Mouse (Mus musculus): Measurements from ENCODE around the gene Rbm4b. TPM values are rescaled to one million over a fixed set of nuclear protein-coding genes. Genes with fewer than 3 reads are reported as not detected.

Gene Rbm4b
- polyA plus RNA-seq, 1 experiment: 5.3 TPM

DNA sequence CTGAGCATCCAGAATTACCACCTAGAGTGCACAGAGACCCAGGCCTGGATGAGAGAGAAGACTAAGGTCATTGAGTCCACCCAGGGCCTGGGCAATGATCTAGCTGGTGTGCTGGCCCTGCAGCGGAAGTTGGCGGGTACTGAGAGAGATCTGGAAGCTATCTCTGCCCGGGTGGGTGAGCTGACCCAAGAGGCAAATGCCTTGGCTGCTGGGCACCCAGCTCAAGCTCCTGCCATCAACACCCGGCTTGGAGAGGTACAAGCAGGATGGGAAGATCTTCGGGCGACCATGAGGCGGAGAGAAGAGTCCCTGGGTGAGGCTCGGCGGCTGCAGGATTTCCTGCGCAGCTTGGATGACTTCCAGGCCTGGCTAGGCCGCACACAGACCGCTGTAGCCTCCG lies 18.4 kb upstream of the Rbm4b start:
- no peak for TF ChIP-seq GATA1 (IDR thresholded peaks at IDR 0.05; ENCODE audit: low read length)

DNA sequence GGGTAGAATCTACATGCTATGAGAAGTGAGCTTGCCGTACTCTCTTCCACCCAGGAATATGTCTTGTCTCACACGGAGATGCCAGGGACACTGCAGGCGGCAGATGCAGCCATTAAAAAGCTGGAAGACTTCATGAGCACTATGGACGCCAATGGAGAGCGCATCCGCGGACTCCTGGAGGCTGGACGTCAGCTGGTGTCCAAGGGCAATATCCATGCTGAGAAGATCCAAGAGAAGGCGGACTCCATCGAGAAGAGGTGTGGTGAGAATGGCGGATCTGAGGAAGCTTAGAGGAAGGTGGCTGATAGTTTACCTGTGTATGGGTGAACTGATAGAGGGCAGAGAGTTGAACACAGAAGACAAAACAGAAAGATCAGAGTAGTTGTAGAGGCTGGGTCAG lies 17.2 kb upstream of the Rbm4b start:
- TF ChIP-seq GATA1 (IDR thresholded peaks at IDR 0.05; ENCODE audit: low read length): no peak

DNA sequence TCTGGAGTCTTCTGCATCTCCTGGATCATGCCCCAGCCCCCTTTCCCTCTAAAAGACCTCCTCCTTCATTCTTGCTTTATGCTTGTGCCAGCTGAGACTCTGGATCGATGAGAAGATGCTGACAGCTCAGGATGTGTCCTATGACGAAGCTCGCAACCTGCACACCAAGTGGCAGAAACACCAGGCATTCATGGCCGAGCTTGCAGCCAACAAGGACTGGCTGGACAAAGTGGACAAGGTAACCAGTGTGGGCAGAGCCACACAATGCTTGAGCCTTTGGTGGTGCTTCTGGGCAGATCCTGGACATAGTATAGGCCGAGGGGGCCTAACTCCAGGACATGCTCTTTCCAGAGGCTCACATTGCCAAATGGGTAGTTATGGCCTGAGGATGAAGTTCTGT lies 16.5 kb upstream of the Rbm4b start:
- TF ChIP-seq GATA1 (IDR thresholded peaks at IDR 0.05; ENCODE audit: low read length): no peak

DNA sequence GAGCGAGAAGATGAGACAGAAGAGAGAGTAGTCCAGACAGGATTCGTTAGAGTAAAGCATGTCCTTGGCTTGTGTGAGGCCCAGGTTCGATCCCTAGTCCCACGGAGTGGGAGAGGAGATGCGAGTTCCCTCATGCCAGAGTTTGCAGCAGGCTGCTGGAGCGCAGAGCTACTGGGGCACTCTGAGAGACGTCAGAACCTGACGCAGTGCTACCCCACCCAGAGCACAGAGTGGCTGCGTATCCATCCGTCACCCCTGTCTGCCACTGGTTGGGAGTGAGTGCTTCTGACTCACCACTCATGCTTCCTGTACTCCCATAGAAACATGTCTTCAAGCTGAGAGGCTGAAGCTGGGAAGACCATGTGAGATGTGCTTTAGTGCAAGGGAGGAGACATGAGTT lies 14.8 kb upstream of the Rbm4b start:
- TF ChIP-seq GATA1 (IDR thresholded peaks at IDR 0.05; ENCODE audit: low read length): no peak

DNA sequence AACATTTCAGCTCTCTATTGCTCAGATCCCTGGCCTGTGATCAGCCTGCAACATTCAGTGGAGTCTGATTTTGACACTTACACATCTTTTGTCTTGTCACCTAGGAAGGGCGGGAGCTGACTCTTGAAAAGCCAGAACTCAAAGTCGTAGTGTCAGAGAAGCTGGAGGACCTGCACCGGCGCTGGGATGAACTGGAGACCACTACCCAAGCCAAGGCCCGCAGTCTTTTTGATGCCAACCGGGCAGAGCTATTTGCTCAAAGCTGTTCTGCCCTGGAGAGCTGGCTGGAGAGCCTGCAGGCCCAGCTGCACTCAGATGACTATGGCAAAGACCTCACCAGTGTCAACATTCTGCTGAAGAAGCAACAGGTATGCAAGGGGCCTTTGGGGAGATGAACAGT lies 14.1 kb upstream of the Rbm4b start:
- no peak for TF ChIP-seq GATA1 (IDR thresholded peaks at IDR 0.05; ENCODE audit: low read length)

DNA sequence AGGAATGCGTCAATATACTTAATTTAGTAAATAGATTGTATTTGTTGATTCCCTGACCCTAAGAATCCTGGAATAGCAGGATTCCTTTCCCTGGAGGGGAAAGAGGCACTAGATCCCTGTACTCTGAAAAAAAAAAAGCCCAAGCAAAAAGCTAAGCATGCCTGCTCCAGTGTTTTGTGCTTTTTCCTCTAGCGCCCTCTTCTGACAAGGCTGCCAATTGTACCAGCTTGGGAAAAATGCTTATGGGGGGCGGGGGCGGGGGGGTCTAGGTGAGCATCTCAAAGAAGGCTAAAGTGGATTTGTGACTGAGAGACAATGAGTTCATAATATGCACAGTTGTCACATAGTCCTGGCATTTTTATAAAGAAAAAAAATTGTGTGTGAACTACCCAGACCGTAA lies 12.8 kb upstream of the Rbm4b start:
- no peak for TF ChIP-seq GATA1 (IDR thresholded peaks at IDR 0.05; ENCODE audit: low read length)

DNA sequence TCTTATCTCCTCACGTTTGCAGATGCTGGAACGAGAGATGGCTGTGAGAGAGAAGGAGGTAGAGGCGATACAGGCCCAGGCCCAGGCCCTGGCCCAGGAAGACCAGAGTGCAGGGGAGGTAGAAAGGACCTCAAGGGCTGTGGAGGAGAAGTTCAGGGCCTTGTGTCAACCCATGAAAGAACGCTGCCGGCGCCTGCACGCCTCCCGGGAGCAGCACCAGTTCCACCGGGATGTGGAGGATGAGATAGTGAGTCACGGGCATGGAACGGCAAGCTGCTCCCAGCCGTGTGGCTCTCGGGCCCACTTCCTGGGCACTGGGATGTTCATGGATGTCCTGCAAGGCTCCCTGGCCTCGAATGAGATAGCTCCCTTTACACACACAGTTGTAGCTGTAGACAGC lies 12.3 kb upstream of the Rbm4b start:
- TF ChIP-seq GATA1 (IDR thresholded peaks at IDR 0.05; ENCODE audit: low read length): no peak

DNA sequence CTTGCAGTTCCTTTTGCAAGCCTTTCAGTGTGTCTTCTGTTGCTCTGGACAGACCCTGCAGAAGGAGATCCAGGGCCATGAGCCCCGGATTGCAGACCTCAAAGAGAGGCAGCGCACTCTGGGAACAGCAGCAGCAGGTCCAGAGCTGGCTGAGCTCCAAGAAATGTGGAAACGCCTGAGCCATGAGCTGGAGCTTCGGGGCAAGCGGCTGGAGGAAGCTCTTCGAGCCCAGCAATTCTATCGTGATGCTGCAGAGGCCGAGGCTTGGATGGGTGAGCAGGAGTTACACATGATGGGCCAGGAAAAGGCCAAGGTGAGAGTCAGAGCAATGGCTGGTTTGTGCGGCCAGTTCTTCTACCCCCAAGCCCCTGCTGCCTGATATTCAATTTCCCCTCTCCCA lies 11.2 kb upstream of the Rbm4b start:
- TF ChIP-seq GATA1 (IDR thresholded peaks at IDR 0.05; ENCODE audit: low read length): no peak

DNA sequence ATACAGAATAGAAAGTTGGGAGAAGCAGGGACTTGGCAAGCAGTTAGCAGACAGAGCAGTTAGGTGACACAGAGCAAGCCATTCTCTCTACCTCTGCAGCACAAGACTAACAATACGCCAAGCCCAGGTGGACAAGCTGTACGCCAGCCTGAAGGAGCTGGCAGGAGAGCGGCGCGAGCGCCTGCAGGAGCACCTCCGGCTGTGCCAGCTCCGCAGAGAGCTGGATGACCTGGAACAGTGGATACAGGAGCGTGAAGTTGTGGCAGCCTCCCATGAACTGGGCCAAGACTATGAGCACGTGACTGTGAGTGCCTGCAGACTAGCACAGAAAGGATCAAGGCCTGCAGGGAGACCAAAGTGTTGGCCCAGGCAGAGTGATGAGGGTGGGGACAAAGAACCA lies 10.6 kb upstream of the Rbm4b start:
- no peak for TF ChIP-seq GATA1 (IDR thresholded peaks at IDR 0.05; ENCODE audit: low read length)

DNA sequence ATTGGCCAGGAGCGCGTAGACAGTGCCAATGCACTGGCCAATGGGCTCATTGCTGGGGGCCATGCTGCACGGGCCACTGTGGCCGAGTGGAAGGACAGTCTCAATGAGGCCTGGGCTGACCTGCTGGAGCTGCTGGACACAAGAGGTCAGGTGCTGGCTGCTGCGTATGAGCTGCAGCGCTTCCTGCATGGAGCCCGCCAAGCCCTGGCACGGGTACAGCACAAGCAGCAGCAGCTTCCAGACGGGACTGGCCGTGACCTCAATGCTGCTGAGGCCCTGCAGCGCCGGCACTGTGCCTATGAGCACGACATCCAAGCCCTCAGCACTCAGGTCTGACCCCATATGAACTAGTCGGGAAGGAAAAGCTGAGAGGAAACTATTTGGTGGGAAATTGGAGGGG lies 9.7 kb upstream of the Rbm4b start:
- TF ChIP-seq GATA1 (IDR thresholded peaks at IDR 0.05; ENCODE audit: low read length): no peak

DNA sequence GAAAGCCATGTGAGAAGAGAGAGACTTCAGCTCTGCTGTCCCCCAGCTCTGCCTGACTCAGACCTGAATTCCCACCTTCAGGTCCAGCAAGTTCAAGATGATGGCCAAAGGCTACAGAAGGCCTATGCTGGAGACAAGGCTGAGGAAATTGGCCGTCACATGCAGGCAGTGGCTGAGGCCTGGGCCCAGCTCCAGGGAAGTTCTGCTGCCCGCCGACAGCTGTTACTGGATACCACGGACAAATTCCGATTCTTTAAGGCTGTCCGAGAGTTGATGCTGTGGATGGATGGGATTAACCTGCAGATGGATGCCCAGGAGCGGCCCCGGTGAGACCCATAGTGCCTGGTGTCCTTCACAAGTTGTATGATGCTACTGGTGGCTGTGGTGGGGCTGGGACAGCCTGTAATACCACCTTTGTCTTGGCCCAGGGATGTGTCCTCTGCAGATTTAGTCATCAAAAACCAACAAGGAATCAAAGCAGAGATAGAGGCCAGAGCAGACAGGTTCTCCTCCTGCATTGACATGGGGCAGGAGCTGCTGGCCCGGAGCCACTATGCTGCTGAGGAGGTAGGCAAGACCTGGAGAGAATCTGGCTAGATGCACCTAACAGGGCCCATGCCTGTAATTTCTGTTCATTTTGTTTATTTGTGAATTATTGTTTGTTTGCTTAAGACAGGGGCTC lies 8.5 kb upstream of the Rbm4b start:
- no peak for TF ChIP-seq GATA1 (IDR thresholded peaks at IDR 0.05; ENCODE audit: low read length)

DNA sequence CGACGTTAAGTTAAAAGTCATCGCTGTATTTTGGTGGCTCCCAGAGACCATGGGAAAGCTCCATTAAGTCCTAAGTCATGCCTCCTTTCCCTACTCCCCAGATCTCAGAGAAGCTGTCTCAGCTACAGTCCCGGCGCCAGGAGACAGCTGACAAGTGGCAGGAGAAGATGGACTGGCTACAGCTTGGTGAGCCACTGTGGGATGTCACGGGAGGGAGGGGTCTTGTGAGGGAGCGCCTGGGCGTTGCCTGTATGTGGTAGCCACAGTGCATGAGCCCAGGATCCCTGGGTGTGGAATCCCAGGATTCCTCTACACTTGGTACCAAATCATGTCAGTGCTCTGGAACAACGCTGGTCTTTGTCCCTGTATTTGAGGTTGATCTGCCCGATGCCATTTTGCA lies 7.8 kb upstream of the Rbm4b start:
- no peak for TF ChIP-seq GATA1 (IDR thresholded peaks at IDR 0.05; ENCODE audit: low read length)

DNA sequence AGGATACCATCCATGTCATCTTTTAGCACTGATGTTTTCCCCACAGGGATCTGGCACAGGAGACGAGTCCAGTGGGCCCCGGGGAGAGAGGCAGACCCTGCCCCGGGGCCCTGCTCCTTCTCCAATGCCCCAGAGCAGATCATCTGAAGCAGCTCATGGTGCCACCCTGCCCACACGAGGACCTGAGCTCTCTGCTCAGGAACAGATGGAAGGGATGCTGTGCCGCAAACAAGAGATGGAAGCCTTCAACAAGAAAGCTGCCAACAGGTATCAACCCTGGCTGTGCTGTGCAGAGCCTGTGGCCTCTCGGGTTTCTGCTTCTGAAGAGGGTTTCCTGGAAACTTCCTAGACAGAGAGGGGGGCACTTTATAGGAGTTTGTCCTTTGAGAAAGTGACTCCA lies 6.3 kb upstream of the Rbm4b start:
- TF ChIP-seq GATA1 (IDR thresholded peaks at IDR 0.05; ENCODE audit: low read length): no peak

DNA sequence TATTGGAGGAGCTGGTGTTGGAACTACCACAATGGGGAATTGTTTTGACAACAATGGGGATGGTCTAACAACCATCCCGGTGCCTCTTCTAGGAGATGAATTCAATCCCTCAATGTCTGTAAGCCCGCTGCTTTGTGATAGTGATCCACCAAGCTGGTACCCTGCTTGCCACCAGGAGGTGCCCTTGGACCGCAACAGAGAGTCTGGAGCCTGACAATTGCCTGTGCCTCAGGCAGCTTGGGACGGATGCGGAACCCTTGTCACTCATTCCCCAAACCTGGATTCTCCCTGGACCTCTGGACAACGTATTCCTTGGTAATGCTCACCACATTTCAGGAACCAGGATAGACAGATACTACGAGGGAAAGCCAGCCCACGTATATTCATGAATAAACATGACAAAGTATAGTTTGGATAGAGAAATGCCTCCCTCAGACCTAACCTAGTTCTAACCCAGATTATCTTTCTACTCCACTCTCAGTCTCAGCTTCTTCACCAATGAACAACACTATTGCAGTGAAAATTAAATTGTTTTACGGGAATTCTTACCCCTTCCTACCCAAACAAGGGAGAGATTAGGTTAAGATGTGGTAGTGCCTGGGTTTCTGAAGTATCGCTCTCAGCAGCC lies 618 bp upstream of the Rbm4b start:
- no peak for TF ChIP-seq GATA1 (IDR thresholded peaks at IDR 0.05; ENCODE audit: low read length)

DNA sequence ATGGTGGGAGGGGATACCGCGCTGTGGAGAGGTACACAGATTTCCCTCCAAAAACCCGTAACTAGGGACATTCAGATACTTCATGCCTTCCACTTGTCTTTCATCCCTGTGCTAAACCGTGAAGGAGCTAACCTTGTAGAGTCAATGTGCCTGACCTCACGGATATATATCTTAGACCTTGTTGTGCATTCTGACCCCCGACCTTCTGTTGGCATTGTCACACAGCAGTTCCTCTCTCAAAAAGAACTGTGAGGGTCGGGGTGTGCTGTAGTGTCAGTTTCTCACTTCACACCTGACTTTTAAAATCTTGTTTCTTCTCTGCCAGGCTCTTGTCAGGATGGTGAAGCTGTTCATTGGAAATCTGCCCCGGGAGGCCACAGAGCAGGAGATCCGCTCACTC lies 624 bp downstream of the Rbm4b start:
- TF ChIP-seq GATA1 (IDR thresholded peaks at IDR 0.05; ENCODE audit: low read length): no peak

DNA sequence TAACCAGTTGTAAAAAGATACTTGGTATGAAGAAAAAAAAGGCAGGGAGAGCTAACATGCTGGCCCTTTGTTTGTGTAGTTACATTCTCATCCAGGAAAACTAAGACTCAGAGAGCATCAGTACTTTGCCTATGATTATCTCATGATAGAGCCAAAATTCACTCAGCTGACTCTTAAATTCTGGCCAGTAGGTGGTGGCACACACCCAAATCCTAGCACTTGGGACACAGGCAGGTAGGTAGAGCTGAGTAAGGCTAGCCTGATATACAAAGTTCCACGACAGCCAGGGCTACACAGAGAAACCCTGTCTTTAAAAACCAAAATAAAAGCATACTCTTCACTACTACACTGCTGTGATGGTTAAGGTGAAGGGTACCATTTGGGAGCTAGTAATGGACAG lies 6.6 kb downstream of the Rbm4b start:
- TF ChIP-seq GATA1 (IDR thresholded peaks at IDR 0.05; ENCODE audit: low read length): no peak

DNA sequence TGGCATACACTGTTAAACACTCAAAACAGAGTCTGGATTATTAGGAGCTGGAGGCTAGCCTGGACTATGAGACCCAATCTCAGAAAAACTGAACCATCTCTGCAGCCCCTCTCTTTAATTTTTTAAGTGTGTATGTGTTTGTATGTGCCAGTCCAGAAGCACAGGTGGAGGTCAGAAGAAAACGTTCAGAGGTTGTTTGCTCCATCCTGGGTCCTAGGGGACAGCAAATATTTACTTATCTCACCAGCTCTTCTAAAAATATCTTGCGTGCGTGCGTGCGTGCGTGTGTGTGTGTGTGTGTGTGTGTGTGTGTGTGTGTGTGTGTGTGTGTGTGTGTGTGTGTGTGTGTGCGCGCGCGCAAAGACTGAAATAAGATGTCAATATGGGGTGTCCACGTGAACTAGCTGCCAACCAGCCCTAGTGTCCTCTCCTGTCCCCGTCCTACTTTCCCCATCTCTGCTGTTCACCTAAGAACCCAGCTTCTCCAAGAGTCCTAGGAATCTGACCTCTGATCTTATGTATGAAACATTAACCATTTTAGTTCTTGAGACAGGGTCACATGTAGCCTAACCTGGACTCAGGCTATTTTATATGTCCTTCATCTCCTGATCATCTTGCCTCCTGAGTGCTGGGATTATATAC lies 11.3 kb downstream of the Rbm4b start:
- TF ChIP-seq GATA1 (IDR thresholded peaks at IDR 0.05; ENCODE audit: low read length): no peak
